Mouse (Mus musculus) neutrophil, adult 5-6 weeks (primary cell): Measurements from ENCODE around the gene Tspyl2. TPM values are rescaled to one million over a fixed set of nuclear protein-coding genes. Genes with fewer than 3 reads are reported as not detected.
"Not testable (repeated sequence)": the region's sequence is repeated elsewhere in the genome, so short reads cannot be mapped to it uniquely, and the experiment has no call there.

ENCODE experiments used
- ATAC-seq: fragments of 151-379, 151-347 bp; 2 replicates; pipeline ENCODE4 v1.8.0; 2017; ENCODE audit warnings: mild to moderate bottlenecking, moderate TSS enrichment; ENCODE audit not compliant: insufficient number of reproducible peaks, poor library complexity, low FRiP score, severe bottlenecking; ENCODE audit errors: extremely low read depth
- total RNA-seq: library from RNA; stranded (forward); fragments of 200-1000 nt; gene quantifications from 2 replicates; pipeline ENCODE4 v1.2.3, GENCODE M21; 2017

Gene Tspyl2
- total RNA-seq, 1 experiment from 2014 or later = 39.7 TPM

DNA sequence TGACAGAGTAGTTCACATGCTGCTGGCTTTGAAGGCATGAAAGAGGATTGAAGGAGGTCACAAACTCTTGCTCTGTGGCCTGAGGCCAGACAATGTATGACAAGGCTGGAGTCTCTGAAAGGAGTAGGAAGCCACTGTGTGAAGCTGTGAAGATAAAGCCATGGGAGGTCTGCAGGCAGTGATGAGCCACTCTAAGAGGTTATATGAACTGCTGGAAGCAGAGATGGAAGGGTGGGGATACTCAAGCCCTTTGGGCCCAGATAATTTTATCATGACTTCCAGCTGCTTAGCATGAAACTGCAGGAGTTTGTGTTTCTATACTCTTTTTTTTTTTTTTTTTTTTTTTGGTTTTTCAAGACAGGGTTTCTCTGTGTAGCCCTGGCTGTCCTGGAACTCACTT, 34.9 kb downstream of the Tspyl2 start:
- ATAC-seq = no peak

DNA sequence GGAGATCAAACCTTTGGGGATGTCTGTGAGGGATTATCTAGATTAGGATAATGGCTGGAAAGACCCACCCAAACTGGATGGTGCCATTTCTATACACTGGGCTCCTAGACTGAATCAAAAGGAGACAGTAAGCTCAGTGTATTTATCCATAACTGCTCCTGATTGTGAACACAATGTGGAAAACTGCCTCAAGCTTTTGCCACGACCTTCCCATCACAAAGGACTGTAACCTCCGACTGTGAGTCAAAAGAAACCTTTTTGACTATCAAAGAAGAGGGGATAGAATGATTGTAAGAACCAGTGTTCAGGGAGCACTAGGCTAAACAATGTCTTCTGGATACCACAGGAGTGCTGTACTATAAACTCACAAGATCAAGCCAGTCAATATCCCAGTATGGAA, 36.0 kb downstream of the Tspyl2 start:
- ATAC-seq = no peak

DNA sequence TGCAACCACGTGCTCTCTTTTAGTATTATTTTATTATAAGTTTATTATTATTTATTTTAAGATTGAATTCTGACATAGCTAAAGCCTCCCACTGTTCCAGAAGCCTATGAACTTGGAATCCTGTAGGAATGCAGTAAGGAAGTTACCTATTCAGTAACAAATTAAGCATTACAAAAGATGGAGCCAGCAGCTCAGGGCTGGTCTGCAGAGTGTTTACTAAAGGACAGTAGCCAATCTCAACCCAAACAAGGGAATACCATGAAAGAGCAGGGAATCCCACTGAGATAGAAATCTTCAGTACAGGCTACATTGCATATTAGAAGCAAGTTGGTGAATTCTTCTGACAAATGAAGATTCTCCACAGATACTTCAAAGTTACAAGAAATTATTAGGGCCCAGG, 55.2 kb downstream of the Tspyl2 start:
- not testable (repeated sequence) for ATAC-seq

Other genes with a start within 250 kb of the Tspyl2 start
- gene Iqsec2, start 198.2 kb downstream of the Tspyl2 start, total RNA-seq = 0.23 and 0.74 TPM in 2 replicates
- gene Kdm5c, start 109.4 kb downstream of the Tspyl2 start, total RNA-seq = 69.0 and 73.4 TPM in 2 replicates
- 2.1 and 4.8 TPM in 2 replicates for gene Kantr, start 14.9 kb downstream of the Tspyl2 start, total RNA-seq
- gene Gpr173, start 26.3 kb upstream of the Tspyl2 start, total RNA-seq = not detected in 2 replicates
- not detected in 2 replicates for gene Cldn34a, start 220.9 kb upstream of the Tspyl2 start, total RNA-seq